Comparison of ENCODE assay signal across 8 mouse cellular contexts in the genomic region with DNA sequence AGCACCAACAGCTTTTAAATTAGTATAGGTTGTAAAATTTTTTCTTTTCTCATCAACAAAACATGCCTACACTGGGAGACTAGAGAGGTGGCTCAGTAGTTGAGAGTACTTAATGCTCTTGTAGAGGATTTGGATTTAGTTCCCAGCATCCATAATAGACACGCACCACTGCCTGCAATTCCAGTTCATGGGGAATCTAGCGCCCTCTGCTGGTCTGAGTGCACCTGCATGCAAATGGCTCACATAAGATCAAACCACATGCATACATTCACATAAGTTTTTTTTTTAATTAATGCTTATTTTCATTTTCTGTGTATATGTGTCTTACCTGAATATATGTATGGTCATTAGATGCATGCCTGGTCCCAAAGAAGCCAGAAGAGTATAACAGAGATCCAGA. TPM values are rescaled to one million over a fixed set of nuclear protein-coding genes. Genes with fewer than 3 reads are reported as not detected.
A peak's percentile ranks its signal among the peaks of the same experiment; 100 is the strongest.
DNase-seq lines count a peak whose midpoint lies in the region; TF ChIP-seq lines count a peak whose summit lies in the region.
"Had no signal": no experiment of that assay in that cellular context is flagged by ENCODE, and none has a peak within 500 bp of the region (broad histone marks: within the 10 kb centered on the region; RNA-seq: fewer than 3 reads in every experiment).

No protein-coding gene starts in this region.

- H3K9me3 ChIP-seq in ES-Bruce4 (replicated peaks; ENCODE audit: control insufficient read depth, insufficient read depth, low read length, poor library complexity, severe bottlenecking) = no peaks in the 10 kb centered on the region
- H3K9me3 ChIP-seq: heart, embryonic 15.5 days had no signal

- 32% methylated on average over 2 of the region's 2 CpGs for WGBS in kidney, adult 2 months

- H3K4me1 ChIP-seq in kidney, adult 2 months (ENCODE audit: control insufficient read depth, insufficient read depth, low read length) = no peaks in the 10 kb centered on the region
- peaks cover 5% of the 10 kb centered on the region for H3K4me1 ChIP-seq in ES-Bruce4 (ENCODE audit: control insufficient read depth, insufficient read depth, low read length)

- no peaks in the 10 kb centered on the region for H3K27me3 ChIP-seq in kidney, adult 2 months (replicated peaks; ENCODE audit: control insufficient read depth, insufficient read depth, low read length)
- no peaks in the 10 kb centered on the region for H3K27me3 ChIP-seq in ES-Bruce4 (ENCODE audit: control insufficient read depth, insufficient read depth, low read length, poor library complexity, severe bottlenecking)

- H3K9ac ChIP-seq in ES-Bruce4 (ENCODE audit: low read depth, poor library complexity, severe bottlenecking) = no peak overlapping the region
- H3K9ac ChIP-seq: heart, embryonic 15.5 days had no signal

- no peak overlapping the region for H3K27ac ChIP-seq in kidney, adult 2 months (ENCODE audit: insufficient read depth, low read depth, low read length)
- H3K27ac ChIP-seq in ES-Bruce4 (ENCODE audit: insufficient read depth, low read length) = no peak overlapping the region
- H3K27ac ChIP-seq: heart, embryonic 15.5 days had no signal

- intact Hi-C loops in heart, postnatal 14 days (cut with DNase I) = no loop called here
- intact Hi-C loops in left cerebral cortex, postnatal 36 days (cut with DNase I) = no loop called here

- peak; percentile 68 for TF ChIP-seq CTCF in kidney, adult 2 months (conservative IDR thresholded peaks at IDR 0.05; ENCODE audit: insufficient read depth, insufficient read length, low read depth, low read length)
- peak; percentile 88 for TF ChIP-seq CTCF in ES-Bruce4 (IDR thresholded peaks at IDR 0.05; ENCODE audit: low read depth, low read length)

- H3K4me3 ChIP-seq in kidney, adult 2 months (ENCODE audit: insufficient read depth, low read depth, low read length) = no peak overlapping the region
- H3K4me3 ChIP-seq in ES-Bruce4 (ENCODE audit: low read depth, low read length) = no peak overlapping the region
- H3K4me3 ChIP-seq: heart, embryonic 15.5 days had no signal

- no peak for TF ChIP-seq POLR2A in kidney, adult 2 months (IDR thresholded peaks at IDR 0.05; ENCODE audit: low read depth, low read length)
- TF ChIP-seq POLR2A in ES-Bruce4 (IDR thresholded peaks at IDR 0.05; ENCODE audit: insufficient read depth, low read length) = no peak

- H3K36me3 ChIP-seq in kidney, adult 2 months (ENCODE audit: control insufficient read depth, insufficient read depth, low read length) = no peaks in the 10 kb centered on the region
- no peaks in the 10 kb centered on the region for H3K36me3 ChIP-seq in ES-Bruce4 (ENCODE audit: control insufficient read depth, insufficient read depth, low read length, poor library complexity, severe bottlenecking)
- H3K36me3 ChIP-seq: heart, embryonic 15.5 days had no signal

- no peak for TF ChIP-seq EP300 in ES-Bruce4 (IDR thresholded peaks at IDR 0.05; ENCODE audit: insufficient read depth, low read depth, low read length)

- DNase-seq in kidney, adult 2 months = peak; percentile 41
- DNase-seq in kidney, adult 11 months = no peak
- DNase-seq in WW6 (ENCODE audit: low read depth, low spot score) = peak; percentile 56
- DNase-seq in heart, postnatal 14 days = peak; percentile 55 to 60
- peak; percentile 61 for DNase-seq in retina, postnatal 1 day
- no peak for DNase-seq in left cerebral cortex, postnatal 36 days (ENCODE audit: low spot score in 2 of 2)

RNA-seq across cellular contexts. Expression of a gene that starts 13.2 kb away (rescaled TPM):
- polyA plus RNA-seq in kidney, adult 2 months (2012; rRNA removed) = 0.02 TPM in 1 of 2 replicates, not detected in the other
- polyA plus RNA-seq in ES-Bruce4 (2011; ENCODE audit: insufficient read depth, insufficient read length, low read depth, missing spikeins) = 0.20 TPM in 1 of 2 replicates, not detected in the other
- total RNA-seq in heart, postnatal 14 days (2021) = not detected
- total RNA-seq in left cerebral cortex, postnatal 36 days (2021) = not detected
- polyA plus RNA-seq: heart, embryonic 15.5 days had no signal

RNA-seq across cellular contexts. Expression of a gene that starts 26.1 kb away (rescaled TPM):
- polyA plus RNA-seq in kidney, adult 2 months (2012; rRNA removed) = 111 and 114 TPM in 2 replicates
- 214 and 225 TPM in 2 replicates for polyA plus RNA-seq in ES-Bruce4 (2011; ENCODE audit: insufficient read depth, insufficient read length, low read depth, missing spikeins)
- 100 to 1,000 TPM; 196 to 216 TPM for total RNA-seq in heart, postnatal 14 days (2021)
- total RNA-seq in left cerebral cortex, postnatal 36 days (2021) = 10 to 100 TPM; 64.1 to 67.8 TPM

RNA-seq across cellular contexts. Expression of a gene that starts 26.2 kb away (rescaled TPM):
- polyA plus RNA-seq in kidney, adult 2 months (2012; rRNA removed) = 0.44 and 0.77 TPM in 2 replicates
- polyA plus RNA-seq in ES-Bruce4 (2011; ENCODE audit: insufficient read depth, insufficient read length, low read depth, missing spikeins) = 3.0 and 3.4 TPM in 2 replicates
- 1 to 10 TPM; 3.2 to 3.5 TPM for total RNA-seq in heart, postnatal 14 days (2021)
- total RNA-seq in left cerebral cortex, postnatal 36 days (2021) = 100 to 1,000 TPM; 257 to 278 TPM

Comparison
In these comparisons a context has a peak if more than half of its experiments do, and no peak if none do; other contexts are left out.
1. DNase-seq: peak in kidney, adult 2 months (single experiment), WW6 (single experiment), heart, postnatal 14 days (2 of 2) and retina, postnatal 1 day (single experiment); none in kidney, adult 11 months (single experiment) and left cerebral cortex, postnatal 36 days (0 of 2).
2. RNA of a gene that starts 26.2 kb away (total RNA-seq): 257 to 278 TPM in left cerebral cortex, postnatal 36 days; 3.2 to 3.5 TPM in heart, postnatal 14 days; every median in the first group is over 10 times any median in the second.